Mouse (Mus musculus) embryonic facial prominence, embryonic 10.5 days (tissue): ENCODE results near the gene Gdf7. TPM values are rescaled to one million over a fixed set of nuclear protein-coding genes. Genes with fewer than 3 reads are reported as not detected.

Experiments used
- DNase-seq: peaks from one replicate; pipeline ENCODE4 v3.0.0-alpha.2; 2017; ENCODE audit warnings: low spot score
- H3K27ac ChIP-seq: fragments of 300-500 bp; sonication (generic); replicated peaks from 2 replicates; pipeline ENCODE4 v1.5.1; 2016; ENCODE audit warnings: mild to moderate bottlenecking
- H3K27me3 ChIP-seq: fragments of 300-500 bp; sonication (generic); replicated peaks from 2 replicates; pipeline ENCODE4 v1.6.1; 2016; ENCODE audit warnings: low read depth, mild to moderate bottlenecking; ENCODE audit not compliant: poor library complexity, severe bottlenecking
- H3K36me3 ChIP-seq: fragments of 300-500 bp; sonication (generic); replicated peaks from 2 replicates; pipeline ENCODE4 v1.6.1; 2016; ENCODE audit warnings: mild to moderate bottlenecking, moderate library complexity
- H3K4me1 ChIP-seq: fragments of 300-500 bp; sonication (generic); 2 replicates; pipeline ENCODE4 v1.6.1; 2016
- H3K4me3 ChIP-seq: fragments of 300-500 bp; sonication (generic); 2 replicates; pipeline ENCODE4 v1.5.1; 2016; ENCODE audit warnings: mild to moderate bottlenecking, moderate library complexity
- H3K9me3 ChIP-seq: fragments of 300-500 bp; sonication (generic); 2 replicates; pipeline ENCODE4 v1.6.1; 2016; ENCODE audit warnings: mild to moderate bottlenecking
- WGBS: fragments of 180-500 bp; shearing (Covaris S2); methylation state at CpG from one replicate; pipeline ENCODE4 v1.1.7; 2016; 5-methylcytosine and 5-hydroxymethylcytosine counted together
- polyA plus RNA-seq: library from polyadenylated mRNA; unstranded; fragments of >200 nt; fragmentation: Nextera tagmentation; extraction: Ambion mirVana; gene quantifications from 2 replicates; pipeline ENCODE4 v1.2.1, GENCODE M21; 2016

The Gdf7 gene
- 0.10 and 0.17 TPM in 2 replicates for polyA plus RNA-seq

DNA sequence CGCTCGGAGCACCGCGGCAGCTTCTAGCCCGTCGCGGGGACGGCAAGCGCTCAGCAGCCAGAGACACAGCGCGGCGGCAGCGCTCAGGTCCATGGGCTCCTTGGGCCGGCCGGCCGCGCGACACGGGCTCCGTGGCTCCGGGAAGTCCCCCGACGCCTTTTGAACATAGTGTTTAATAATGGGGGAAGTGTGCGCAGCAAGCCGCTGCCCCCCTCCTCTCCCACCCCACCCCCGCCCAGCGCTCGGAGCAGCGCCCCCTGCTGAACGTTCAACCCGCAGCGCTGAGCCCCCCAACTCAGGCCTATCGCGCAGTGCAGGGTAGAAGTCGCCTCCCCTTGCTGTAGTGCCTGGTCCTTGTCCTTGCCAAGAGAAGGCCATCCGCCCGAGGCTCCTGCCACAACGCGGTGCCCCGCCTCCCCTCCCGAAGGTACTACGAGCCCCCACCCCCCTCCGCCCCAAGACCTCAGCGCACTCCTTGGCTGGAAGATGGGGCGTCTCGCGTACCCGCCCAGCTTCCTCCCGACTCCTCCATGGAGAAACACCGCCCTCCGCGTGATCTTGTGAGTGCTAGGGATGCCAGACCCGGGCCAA lies at the start of gene Gdf7:
Gene Gdf7 (minus strand): TSS at position 114 of the 591 bp plus-strand sequence.
- peak; percentile 68 for DNase-seq
- H3K27me3 ChIP-seq = peaks cover 96% of the 10 kb centered on the region
- under 1% methylated on average over 53 of the region's 53 CpGs for WGBS
- H3K4me3 ChIP-seq = peak within 1 kb of the TSS; percentile 60
- peaks cover 55% of the 10 kb centered on the region for H3K4me1 ChIP-seq
- H3K9me3 ChIP-seq = no peaks in the 10 kb centered on the region
- no peaks in the 10 kb centered on the region for H3K36me3 ChIP-seq
- peak within 1 kb of the TSS; percentile 48 for H3K27ac ChIP-seq

DNA sequence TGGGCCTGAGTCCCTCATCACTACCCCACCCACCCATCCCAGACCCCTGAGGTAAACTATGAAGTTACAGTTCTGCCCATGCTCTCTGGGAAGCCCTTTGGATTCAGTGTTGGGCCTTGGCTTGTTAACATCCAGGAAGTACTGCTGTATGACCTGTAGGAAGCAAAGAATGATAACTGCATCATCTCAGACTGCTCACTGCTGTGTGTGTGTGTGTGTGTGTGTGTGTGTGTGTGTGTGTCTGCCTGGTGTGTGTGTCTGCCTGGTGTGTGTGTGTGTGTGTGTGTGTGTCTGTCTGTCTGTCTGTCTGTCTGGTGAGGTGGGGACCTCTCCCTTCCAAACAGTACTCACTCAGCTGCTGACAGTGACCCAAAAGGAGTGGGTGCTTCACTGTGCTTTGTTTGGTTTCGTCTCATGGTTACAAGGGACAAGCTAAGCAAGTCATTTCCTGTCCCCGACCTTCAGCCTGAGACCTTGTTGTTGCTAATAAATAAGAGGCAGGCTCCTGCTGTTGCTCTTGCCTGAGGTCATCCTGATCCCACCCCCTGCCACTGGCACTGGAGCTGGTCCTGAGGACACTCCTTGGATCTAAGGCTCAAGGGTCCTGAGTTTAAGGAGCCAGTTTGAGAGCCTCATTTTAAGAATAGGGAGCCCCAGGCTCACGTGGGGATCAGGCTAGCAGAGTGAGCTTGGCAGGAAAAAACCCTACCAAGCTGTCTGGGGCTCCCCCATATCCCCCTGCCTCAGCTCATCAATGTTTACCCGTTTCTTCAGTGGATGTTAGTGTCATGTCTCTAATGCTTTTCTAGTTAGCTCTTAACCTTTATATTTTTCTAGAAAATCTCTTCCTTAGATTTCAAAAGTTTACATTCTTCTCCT lies 49.5 kb upstream of the Gdf7 start:
- no peaks in the 10 kb centered on the region for H3K27me3 ChIP-seq
- 30% methylated on average over 4 of the region's 4 CpGs for WGBS
- no peaks in the 10 kb centered on the region for H3K9me3 ChIP-seq
- H3K4me1 ChIP-seq = peaks cover 37% of the 10 kb centered on the region
- no peak overlapping the region for H3K4me3 ChIP-seq
- peak; percentile 30 for DNase-seq
- peak overlapping the region; percentile 54 for H3K27ac ChIP-seq
- H3K36me3 ChIP-seq = no peaks in the 10 kb centered on the region

DNA sequence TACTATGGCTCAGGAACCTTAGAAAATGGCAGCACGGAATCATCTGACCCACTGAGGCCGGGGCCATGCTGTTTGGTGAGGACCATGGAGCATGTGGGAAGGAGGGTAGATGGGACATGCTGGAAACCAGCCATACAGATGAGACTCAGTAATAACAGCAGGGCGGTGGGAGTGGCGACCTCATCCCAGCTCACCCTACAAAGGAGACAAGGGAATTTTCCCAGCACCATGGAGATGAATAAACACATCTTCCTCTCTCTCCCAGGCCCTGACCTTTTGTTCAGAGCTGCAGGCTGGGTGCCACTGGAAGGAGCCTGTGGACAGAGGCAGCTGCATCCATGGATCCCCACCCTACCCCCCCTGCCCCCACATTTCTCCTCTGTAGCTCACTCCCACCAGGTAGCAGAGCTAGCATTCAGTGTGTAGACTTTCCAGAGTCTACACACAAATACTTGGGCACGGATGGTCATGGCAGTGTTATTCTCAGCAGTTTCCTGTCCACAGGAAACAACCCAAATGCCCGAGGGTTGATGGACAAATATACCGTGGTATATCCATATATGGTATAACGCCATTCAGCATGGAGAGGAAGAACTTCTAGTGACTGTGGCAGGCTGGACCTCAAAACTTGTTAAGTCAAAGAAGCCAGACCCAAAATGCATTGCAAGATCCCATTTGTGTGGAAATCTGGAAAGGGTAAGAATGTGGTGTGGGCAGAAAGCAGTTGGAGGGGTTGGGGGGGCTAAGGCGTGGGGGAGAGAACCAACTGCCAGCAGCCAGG lies 47.2 kb upstream of the Gdf7 start:
- Histone ChIP-seq H3K36me3 (no peaks in the 10 kb centered on the region), H3K27ac (peak overlapping the region; percentile 65), H3K4me1 (peaks cover 47% of the 10 kb centered on the region), H3K27me3 (no peaks in the 10 kb centered on the region), H3K9me3 (no peaks in the 10 kb centered on the region), H3K4me3 (no peak overlapping the region)
- DNase-seq = no peak
- WGBS = 72% methylated on average over 9 of the region's 9 CpGs

DNA sequence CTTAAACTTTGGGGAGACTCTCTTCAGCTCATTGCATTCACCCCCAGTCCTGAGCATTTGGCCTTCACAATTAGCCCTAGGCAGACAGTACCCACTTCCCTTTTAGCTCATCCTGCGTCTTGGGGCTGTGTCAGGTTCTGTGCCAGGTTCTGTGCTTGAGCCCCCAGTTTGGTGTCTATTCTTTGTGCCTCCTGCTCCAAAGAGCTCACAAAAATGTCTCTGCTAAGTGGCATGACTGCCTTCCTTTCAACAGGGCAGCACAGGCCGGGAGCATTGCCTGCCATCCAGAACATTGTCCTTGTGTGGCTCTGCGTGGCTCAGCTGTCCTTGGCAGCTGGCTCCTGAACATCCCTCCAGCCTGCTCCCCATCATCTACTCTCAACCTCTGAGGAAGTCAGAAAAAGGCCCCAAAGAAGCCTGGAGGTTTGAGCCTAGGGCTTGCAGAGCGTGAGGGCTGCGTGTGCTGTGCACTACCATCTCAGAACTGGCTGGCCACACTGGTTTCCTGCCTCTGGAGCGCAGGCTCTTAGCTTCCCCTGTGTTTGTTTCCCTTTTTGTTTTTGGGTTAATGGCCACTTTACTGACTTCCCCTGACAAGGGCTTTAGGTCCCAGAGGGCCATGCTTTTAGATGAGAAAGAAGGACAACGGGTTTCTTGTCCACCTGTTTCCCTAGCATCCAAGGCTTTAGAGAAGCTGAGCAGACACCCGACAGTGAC lies 46.1 kb upstream of the Gdf7 start:
- DNase-seq = no peak
- Histone ChIP-seq H3K36me3 (peaks cover 5% of the 10 kb centered on the region), H3K4me3 (no peak overlapping the region), H3K27ac (peak overlapping the region; percentile 65), H3K4me1 (peaks cover 38% of the 10 kb centered on the region), H3K27me3 (no peaks in the 10 kb centered on the region), H3K9me3 (no peaks in the 10 kb centered on the region)
- WGBS = 82% methylated on average over 8 of the region's 8 CpGs

DNA sequence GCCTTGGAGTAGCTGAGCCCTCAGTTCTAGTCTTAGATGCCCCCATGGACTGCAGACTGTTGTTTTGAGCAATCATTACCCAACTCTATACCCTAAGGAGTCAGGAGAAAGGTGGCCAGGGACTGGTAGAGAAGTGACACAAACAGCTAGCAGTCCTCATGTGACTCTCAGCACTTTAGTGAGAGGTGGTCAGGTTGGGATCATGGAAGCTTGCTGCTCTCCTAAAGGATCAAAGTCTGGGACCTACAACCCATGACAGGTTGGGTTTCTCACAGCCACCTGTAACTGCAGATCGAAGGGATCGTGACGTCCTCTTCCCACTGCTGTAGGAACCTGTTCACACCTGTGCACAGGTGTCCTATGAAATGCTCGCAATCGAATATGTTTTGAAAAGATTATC lies 43.8 kb upstream of the Gdf7 start:
- H3K4me1 ChIP-seq = peaks cover 27% of the 10 kb centered on the region
- no peaks in the 10 kb centered on the region for H3K27me3 ChIP-seq
- H3K4me3 ChIP-seq = no peak overlapping the region
- 96% methylated on average over 5 of the region's 5 CpGs for WGBS
- H3K36me3 ChIP-seq = peaks cover 21% of the 10 kb centered on the region
- no peak for DNase-seq
- no peaks in the 10 kb centered on the region for H3K9me3 ChIP-seq
- peak overlapping the region; percentile 49 for H3K27ac ChIP-seq

DNA sequence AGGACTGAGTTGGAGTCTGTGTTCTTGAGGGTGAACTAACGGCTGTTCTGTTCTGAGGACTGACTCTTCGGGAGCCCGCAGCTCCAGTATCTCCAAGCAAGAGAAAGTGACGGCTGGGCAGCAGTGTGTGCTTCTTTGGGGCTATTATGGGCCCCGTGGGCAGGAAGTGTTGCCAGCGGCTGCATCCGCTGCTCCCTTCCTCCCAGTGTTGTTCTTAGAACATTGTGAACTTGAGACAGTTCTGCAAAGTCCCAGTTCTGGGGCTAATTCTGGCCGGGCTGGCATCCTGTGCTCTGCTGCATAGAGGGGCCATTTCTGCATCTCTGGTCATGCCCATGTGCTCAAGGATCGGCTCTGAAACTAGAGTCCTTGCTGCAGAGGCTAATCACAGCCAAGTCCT lies 43.1 kb upstream of the Gdf7 start:
- Histone ChIP-seq H3K36me3 (peaks cover 21% of the 10 kb centered on the region), H3K27ac (peak overlapping the region; percentile 49), H3K27me3 (no peaks in the 10 kb centered on the region), H3K9me3 (no peaks in the 10 kb centered on the region), H3K4me1 (peaks cover 30% of the 10 kb centered on the region), H3K4me3 (no peak overlapping the region)
- DNase-seq = peak; percentile 30
- 60% methylated on average over 9 of the region's 9 CpGs for WGBS

DNA sequence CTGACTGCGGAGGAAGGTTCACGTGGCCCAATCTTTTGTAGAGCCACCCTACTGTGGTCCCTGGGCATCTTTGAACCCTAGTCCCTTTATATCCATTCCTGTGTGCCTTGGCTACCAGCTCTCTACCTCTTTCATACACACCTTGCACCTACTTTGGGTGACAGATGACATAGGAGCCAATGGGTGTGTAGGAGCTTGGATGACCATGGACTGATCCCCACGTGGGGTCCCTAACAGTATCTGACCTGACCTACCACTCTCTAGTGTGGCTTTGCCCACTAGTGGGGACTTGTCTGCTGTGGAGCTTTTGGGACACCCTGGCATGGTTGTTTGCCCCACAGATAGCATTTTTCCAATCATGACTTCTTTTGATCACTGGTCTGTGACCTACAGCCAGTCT lies 41.6 kb upstream of the Gdf7 start:
- WGBS = 92% methylated on average over 3 of the region's 3 CpGs
- DNase-seq = no peak
- no peak overlapping the region for H3K27ac ChIP-seq
- no peak overlapping the region for H3K4me3 ChIP-seq
- H3K4me1 ChIP-seq = peaks cover 31% of the 10 kb centered on the region
- no peaks in the 10 kb centered on the region for H3K9me3 ChIP-seq
- no peaks in the 10 kb centered on the region for H3K27me3 ChIP-seq
- H3K36me3 ChIP-seq = peaks cover 25% of the 10 kb centered on the region

DNA sequence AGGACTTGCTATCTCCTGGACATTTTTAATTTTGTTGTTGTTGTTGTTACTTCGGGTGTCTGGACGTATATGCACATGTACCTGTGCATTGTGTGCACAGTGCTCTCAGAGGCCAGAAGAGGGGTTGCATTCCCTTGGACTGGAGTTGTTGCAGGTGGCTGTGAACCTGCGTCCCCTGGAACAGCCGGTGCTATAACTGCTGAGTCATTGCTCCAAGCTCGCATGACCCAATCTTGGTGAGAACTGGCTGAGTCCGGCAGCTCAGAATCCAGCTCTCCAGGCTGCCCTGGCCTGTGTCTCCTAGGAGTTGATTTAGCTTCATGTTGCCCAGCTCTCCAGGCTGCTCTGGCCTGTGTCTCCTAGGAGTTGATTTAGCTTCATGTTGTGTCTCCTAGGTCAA lies 39.3 kb upstream of the Gdf7 start:
- H3K4me1 ChIP-seq = peaks cover 40% of the 10 kb centered on the region
- no peak overlapping the region for H3K27ac ChIP-seq
- H3K9me3 ChIP-seq = no peaks in the 10 kb centered on the region
- H3K27me3 ChIP-seq = no peaks in the 10 kb centered on the region
- WGBS = 89% methylated on average over 6 of the region's 6 CpGs
- no peak for DNase-seq
- H3K36me3 ChIP-seq = peaks cover 45% of the 10 kb centered on the region
- H3K4me3 ChIP-seq = no peak overlapping the region

DNA sequence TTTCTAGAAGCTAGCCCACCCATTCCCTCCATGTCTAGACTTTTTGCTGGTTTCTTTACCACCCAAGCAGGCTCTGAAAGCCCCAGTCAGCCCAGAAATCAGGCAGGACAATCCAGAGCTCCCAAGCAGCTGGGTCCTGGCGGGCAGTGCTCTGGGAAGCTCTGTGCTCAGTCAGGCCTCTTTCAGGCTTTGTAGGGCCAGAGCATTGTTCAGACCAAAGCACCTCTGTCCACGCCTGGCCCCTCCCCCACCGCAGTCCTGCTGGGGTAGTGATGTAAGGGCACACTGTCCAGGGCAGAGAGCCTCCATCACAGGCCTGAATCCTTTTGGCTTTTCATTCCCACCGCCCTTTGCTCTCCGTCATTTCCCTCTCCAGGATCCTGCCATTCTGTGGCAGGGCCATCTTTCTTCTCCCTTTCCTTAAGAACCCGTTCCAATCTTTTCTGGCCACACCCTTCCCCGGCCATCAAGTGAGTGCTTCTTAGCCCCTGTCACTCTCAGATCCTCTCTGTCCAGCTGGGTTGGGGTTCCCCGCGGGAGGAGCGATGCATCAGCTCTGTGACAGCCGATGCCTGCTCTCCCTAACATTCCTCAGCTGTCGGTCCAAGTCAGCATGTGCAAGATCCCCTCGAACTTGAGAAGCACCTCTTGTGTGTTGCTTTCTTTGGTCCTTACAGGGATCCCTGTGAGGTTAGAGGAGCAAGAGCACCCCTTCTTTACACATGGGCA lies 38.0 kb upstream of the Gdf7 start:
- peaks cover 54% of the 10 kb centered on the region for H3K36me3 ChIP-seq
- H3K4me3 ChIP-seq = no peak overlapping the region
- no peaks in the 10 kb centered on the region for H3K9me3 ChIP-seq
- 39% methylated on average over 13 of the region's 13 CpGs for WGBS
- DNase-seq = peak; percentile 52
- peaks cover 33% of the 10 kb centered on the region for H3K4me1 ChIP-seq
- H3K27me3 ChIP-seq = no peaks in the 10 kb centered on the region
- peak overlapping the region; percentile 69 for H3K27ac ChIP-seq

DNA sequence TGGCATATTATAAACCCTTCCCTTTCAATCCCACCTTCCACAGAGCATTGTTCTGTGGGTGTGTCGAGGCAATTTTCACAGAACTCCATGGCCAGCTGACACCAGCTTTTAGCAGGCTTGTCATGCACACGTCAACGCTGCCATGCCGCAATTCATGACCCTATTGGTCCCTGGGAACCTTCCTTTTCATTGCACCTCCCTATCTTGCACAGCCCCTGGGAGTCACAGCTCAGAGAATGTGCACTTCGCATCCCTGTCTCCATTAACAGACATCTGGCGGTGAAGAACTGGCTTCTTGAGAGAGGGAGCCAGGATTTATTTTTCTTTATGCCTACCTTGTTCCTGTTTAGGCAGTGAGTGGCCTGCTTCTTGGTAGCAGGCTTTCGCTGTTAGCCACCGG lies 37.2 kb upstream of the Gdf7 start:
- H3K27ac ChIP-seq = peak overlapping the region; percentile 69
- no peak for DNase-seq
- no peaks in the 10 kb centered on the region for H3K9me3 ChIP-seq
- peaks cover 54% of the 10 kb centered on the region for H3K36me3 ChIP-seq
- peaks cover 30% of the 10 kb centered on the region for H3K4me1 ChIP-seq
- no peaks in the 10 kb centered on the region for H3K27me3 ChIP-seq
- WGBS = 74% methylated on average over 8 of the region's 8 CpGs
- no peak overlapping the region for H3K4me3 ChIP-seq

DNA sequence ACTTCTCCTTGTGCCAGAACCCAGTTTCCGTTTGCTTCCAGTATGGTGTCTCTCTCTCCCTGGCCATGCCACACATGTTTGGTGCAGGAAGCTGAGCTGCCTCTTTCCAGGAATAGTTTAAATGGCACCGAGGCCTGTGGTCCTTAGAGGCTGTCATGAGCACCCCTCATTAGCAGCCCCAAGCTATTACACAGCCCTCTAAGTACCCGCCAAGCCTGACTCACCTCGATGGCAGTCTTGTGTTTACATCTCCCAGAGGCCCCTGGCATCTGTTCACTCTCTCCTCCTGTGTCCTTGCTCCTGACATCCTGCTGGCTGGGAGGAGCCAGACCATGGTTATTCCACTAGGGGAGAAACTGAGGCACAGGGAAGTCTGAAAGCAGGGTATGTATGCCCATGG lies 36.7 kb upstream of the Gdf7 start:
- DNase-seq = no peak
- Histone ChIP-seq H3K27me3 (no peaks in the 10 kb centered on the region), H3K4me1 (peaks cover 30% of the 10 kb centered on the region), H3K36me3 (peaks cover 54% of the 10 kb centered on the region), H3K9me3 (no peaks in the 10 kb centered on the region), H3K4me3 (no peak overlapping the region), H3K27ac (peak overlapping the region; percentile 69; the same call in 1 of the 2 replicates)
- 71% methylated on average over 4 of the region's 4 CpGs for WGBS
